Mouse (Mus musculus) lung, embryonic 14.5 days (tissue): ENCODE measurements around the gene Tsc22d4. TPM values are rescaled to one million over a fixed set of nuclear protein-coding genes. Genes with fewer than 3 reads are reported as not detected.
"Not testable (repeated sequence)": the region's sequence is repeated elsewhere in the genome, so short reads cannot be mapped to it uniquely, and the experiment has no call there.

ENCODE experiments used
- ATAC-seq: fragments of 200-750 bp; cut with Nextera tagmentation; 2 replicates; pipeline ENCODE4 v1.8.0; 2017; ENCODE audit warnings: mild to moderate bottlenecking, moderate TSS enrichment, moderate library complexity; ENCODE audit not compliant: insufficient read depth
- DNase-seq: peaks from one replicate; pipeline ENCODE4 v3.0.0-alpha.2; 2015
- H3K27ac ChIP-seq: fragments of 300-500 bp; sonication (generic); 2 replicates; pipeline ENCODE4 v1.5.1; 2014; ENCODE audit warnings: low read depth, mild to moderate bottlenecking, moderate library complexity
- H3K27me3 ChIP-seq: fragments of 300-500 bp; sonication (generic); 2 replicates; pipeline ENCODE4 v1.6.1; 2014; ENCODE audit warnings: low read length, control low read depth; ENCODE audit not compliant: insufficient read depth
- H3K36me3 ChIP-seq: fragments of 300-500 bp; sonication (generic); 2 replicates; pipeline ENCODE4 v1.6.1; 2014; ENCODE audit warnings: control low read depth; ENCODE audit not compliant: insufficient read depth
- H3K4me1 ChIP-seq: fragments of 300-500 bp; sonication (generic); 2 replicates; pipeline ENCODE4 v1.6.1; 2014; ENCODE audit warnings: antibody characterized with exemption, control low read depth; ENCODE audit not compliant: insufficient read depth
- H3K4me2 ChIP-seq: fragments of 300-500 bp; sonication (generic); 2 replicates; pipeline ENCODE4 v1.6.1; 2014; ENCODE audit warnings: mild to moderate bottlenecking
- H3K4me3 ChIP-seq: fragments of 300-500 bp; sonication (generic); 2 replicates; pipeline ENCODE4 v1.5.1; 2014; ENCODE audit warnings: low read depth, low read length
- H3K9ac ChIP-seq: fragments of 300-500 bp; sonication (generic); 2 replicates; pipeline ENCODE4 v1.6.1; 2014
- H3K9me3 ChIP-seq: fragments of 300-500 bp; sonication (generic); 2 replicates; pipeline ENCODE4 v1.6.1; 2016; ENCODE audit warnings: low read depth, low read length, control low read depth
- CTCF ChIP-seq: IDR thresholded peaks from 2 replicates; pipeline ENCODE4 v1.5.1; 2016; ENCODE audit warnings: antibody characterized with exemption, low read depth
- WGBS: fragments of 180-500 bp; shearing (Covaris S2); extraction: QIAGEN DNeasy Blood & Tissue Kit; methylation state at CpG from one replicate; pipeline ENCODE4 v1.1.7; 2014; 5-methylcytosine and 5-hydroxymethylcytosine counted together
- polyA plus RNA-seq: library from polyadenylated mRNA; unstranded; fragments of >200 nt; fragmentation: Nextera tagmentation; extraction: Ambion mirVana; gene quantifications from 2 replicates; pipeline ENCODE4 v1.2.1, GENCODE M21; 2014

Gene Tsc22d4
- polyA plus RNA-seq, 1 experiment from 2014 or later: 127 TPM

- H3K27ac ChIP-seq: 0 out of 2 replicates have a peak overlapping the region, but pooled peaks have one; percentile 13
- H3K4me2 ChIP-seq: peak overlapping the region; percentile 100
- no peaks in the 10 kb centered on the region for H3K27me3 ChIP-seq
- ATAC-seq (no peak), DNase-seq (no peak)
- peak overlapping the region; percentile 76 for H3K4me3 ChIP-seq
- no peaks in the 10 kb centered on the region for H3K9me3 ChIP-seq
- H3K36me3 ChIP-seq: peaks cover 43% of the 10 kb centered on the region
- 0 out of 2 replicates have a peak overlapping the region, but pooled peaks have one; percentile 5 for H3K9ac ChIP-seq
- whole genome bisulfite sequencing: 33% methylated on average over 6 of the region's 6 CpGs
- TF ChIP-seq CTCF: no peak
- peaks cover 3% of the 10 kb centered on the region; the same call in 1 of the 2 replicates for H3K4me1 ChIP-seq
Observed at GRCm38 (mm10) chr5:137749196-137749836, 3.8 kb downstream of the Tsc22d4 start.

GRCm38 (mm10) chr5:137750212-137750611, 4.7 kb downstream of the Tsc22d4 start:
- H3K27ac ChIP-seq, H3K4me1 ChIP-seq, H3K4me2 ChIP-seq, DNase-seq, H3K9me3 ChIP-seq, ATAC-seq, H3K27me3 ChIP-seq, H3K9ac ChIP-seq, H3K4me3 ChIP-seq: not testable (repeated sequence)
- peaks cover 49% of the 10 kb centered on the region for H3K36me3 ChIP-seq
- 93% methylated on average over 6 of the region's 8 CpGs for WGBS

- no peak for DNase-seq
- Histone ChIP-seq H3K9ac (no peak overlapping the region), H3K4me3 (no peak overlapping the region), H3K4me2 (no peak overlapping the region), H3K4me1 (peaks cover 3% of the 10 kb centered on the region; the same call in 1 of the 2 replicates), H3K27ac (no peak overlapping the region), H3K9me3 (no peaks in the 10 kb centered on the region), H3K36me3 (peaks cover 60% of the 10 kb centered on the region), H3K27me3 (no peaks in the 10 kb centered on the region)
- no peak for ATAC-seq
- WGBS: 89% methylated on average over 13 of the region's 13 CpGs
- no peak for TF ChIP-seq CTCF
Observed at GRCm38 (mm10) chr5:137751221-137751887, 5.8 kb downstream of the Tsc22d4 start.

GRCm38 (mm10) chr5:137751988-137752387, 6.5 kb downstream of the Tsc22d4 start:
- no peak overlapping the region for H3K9ac ChIP-seq
- H3K27me3 ChIP-seq: no peaks in the 10 kb centered on the region
- 86% methylated on average over 6 of the region's 6 CpGs for WGBS
- no peak overlapping the region for H3K4me3 ChIP-seq
- H3K4me1 ChIP-seq: peaks cover 3% of the 10 kb centered on the region; the same call in 1 of the 2 replicates
- H3K36me3 ChIP-seq: peaks cover 65% of the 10 kb centered on the region
- no peak overlapping the region for H3K27ac ChIP-seq
- H3K4me2 ChIP-seq: no peak overlapping the region
- no peak for ATAC-seq
- no peak for DNase-seq
- H3K9me3 ChIP-seq: no peaks in the 10 kb centered on the region
- no peak for TF ChIP-seq CTCF

- TF ChIP-seq CTCF: no peak
- ATAC-seq (no peak), DNase-seq (no peak)
- Histone ChIP-seq H3K9ac (no peak overlapping the region), H3K4me1 (peaks cover 3% of the 10 kb centered on the region; the same call in 1 of the 2 replicates), H3K9me3 (no peaks in the 10 kb centered on the region), H3K4me3 (no peak overlapping the region), H3K36me3 (peaks cover 75% of the 10 kb centered on the region), H3K27me3 (no peaks in the 10 kb centered on the region), H3K27ac (no peak overlapping the region; the same call in 1 of the 2 replicates), H3K4me2 (no peak overlapping the region)
- WGBS: 67% methylated on average over 13 of the region's 13 CpGs
Observed at GRCm38 (mm10) chr5:137753111-137753832, 7.7 kb downstream of the Tsc22d4 start.

- no peak overlapping the region for H3K4me3 ChIP-seq
- H3K4me1 ChIP-seq: no peaks in the 10 kb centered on the region
- no peak overlapping the region for H3K4me2 ChIP-seq
- TF ChIP-seq CTCF: no peak
- H3K27ac ChIP-seq: no peak overlapping the region
- DNase-seq: no peak
- H3K9ac ChIP-seq: no peak overlapping the region
- peaks cover 87% of the 10 kb centered on the region for H3K36me3 ChIP-seq
- ATAC-seq: no peak
- WGBS: 81% methylated on average over 5 of the region's 5 CpGs
- no peaks in the 10 kb centered on the region for H3K27me3 ChIP-seq
- H3K9me3 ChIP-seq: no peaks in the 10 kb centered on the region
Observed at GRCm38 (mm10) chr5:137755425-137755824, 9.9 kb downstream of the Tsc22d4 start.

- no peak overlapping the region for H3K9ac ChIP-seq
- H3K4me3 ChIP-seq: no peak overlapping the region
- ATAC-seq (no peak), DNase-seq (no peak)
- H3K4me2 ChIP-seq: no peak overlapping the region
- no peaks in the 10 kb centered on the region for H3K4me1 ChIP-seq
- H3K36me3 ChIP-seq: peaks cover 81% of the 10 kb centered on the region
- H3K27me3 ChIP-seq: no peaks in the 10 kb centered on the region
- no peak for TF ChIP-seq CTCF
- no peaks in the 10 kb centered on the region for H3K9me3 ChIP-seq
- no peak overlapping the region for H3K27ac ChIP-seq
- WGBS: 62% methylated on average over 3 of the region's 3 CpGs
Observed at GRCm38 (mm10) chr5:137756106-137756505, 10.6 kb downstream of the Tsc22d4 start.
